Mouse (Mus musculus): Measurements from ENCODE around the gene Mpv17l2. TPM values are rescaled to one million over a fixed set of nuclear protein-coding genes. Genes with fewer than 3 reads are reported as not detected.

Gene Mpv17l2
- 10 to 100 TPM; 36.3 to 36.5 TPM for total RNA-seq (2021)
- long read RNA-seq, experiment 1, transcript Mpv17l2-201 (5 exons, 980 nt): major isoform, 46 of 60 reads
- long read RNA-seq, experiment 1, partial matches to known transcripts: 3 of 60 reads
- long read RNA-seq, experiment 1, other reads (novel, unspliced or antisense): 9 of 60 reads
- long read RNA-seq, experiment 2, transcript Mpv17l2-201 (5 exons, 980 nt): major isoform, 31 of 42 reads
- long read RNA-seq, experiment 2, partial matches to known transcripts: 1 of 42 reads
- long read RNA-seq, experiment 2, other reads (novel, unspliced or antisense): 9 of 42 reads

DNA sequence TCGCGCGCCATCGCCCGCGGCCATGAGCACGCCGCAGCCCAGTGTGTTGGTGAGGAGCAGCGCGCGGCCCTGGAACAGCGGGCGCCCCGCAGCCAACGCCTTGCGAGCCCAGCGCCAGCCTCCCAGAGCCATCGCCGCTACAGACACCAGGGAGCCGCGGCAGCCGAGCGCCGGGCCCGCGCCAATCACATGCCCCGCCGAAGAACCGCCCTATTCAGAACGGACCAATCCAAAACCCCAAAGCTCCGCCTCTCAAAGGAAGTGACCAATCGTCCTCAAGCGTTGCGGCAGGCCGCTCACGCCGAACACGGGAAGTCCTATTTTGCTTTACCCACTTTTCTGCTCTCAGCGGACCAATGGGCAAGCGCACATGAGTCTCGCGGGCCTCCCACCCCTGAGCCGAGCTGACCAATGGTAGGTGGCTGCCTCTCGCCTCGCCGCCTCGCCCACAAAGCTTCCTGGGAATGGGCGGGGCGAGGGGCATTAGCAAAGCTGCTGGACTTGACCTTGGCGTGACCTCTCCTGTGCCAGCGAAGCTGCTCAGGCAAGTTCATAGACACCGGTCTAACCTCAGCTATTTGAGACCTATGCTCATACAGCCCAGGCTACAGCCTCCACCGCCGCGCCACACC is at the start of gene Mpv17l2:
TSS of gene Mpv17l2 (minus strand) at position 172 of the 632 bp plus-strand sequence.
- intact Hi-C loops (cut with DNase I): no loop called here
- DNase-seq (ENCODE audit: low spot score in 2 of 2): peak; percentile 97 to 99

DNA sequence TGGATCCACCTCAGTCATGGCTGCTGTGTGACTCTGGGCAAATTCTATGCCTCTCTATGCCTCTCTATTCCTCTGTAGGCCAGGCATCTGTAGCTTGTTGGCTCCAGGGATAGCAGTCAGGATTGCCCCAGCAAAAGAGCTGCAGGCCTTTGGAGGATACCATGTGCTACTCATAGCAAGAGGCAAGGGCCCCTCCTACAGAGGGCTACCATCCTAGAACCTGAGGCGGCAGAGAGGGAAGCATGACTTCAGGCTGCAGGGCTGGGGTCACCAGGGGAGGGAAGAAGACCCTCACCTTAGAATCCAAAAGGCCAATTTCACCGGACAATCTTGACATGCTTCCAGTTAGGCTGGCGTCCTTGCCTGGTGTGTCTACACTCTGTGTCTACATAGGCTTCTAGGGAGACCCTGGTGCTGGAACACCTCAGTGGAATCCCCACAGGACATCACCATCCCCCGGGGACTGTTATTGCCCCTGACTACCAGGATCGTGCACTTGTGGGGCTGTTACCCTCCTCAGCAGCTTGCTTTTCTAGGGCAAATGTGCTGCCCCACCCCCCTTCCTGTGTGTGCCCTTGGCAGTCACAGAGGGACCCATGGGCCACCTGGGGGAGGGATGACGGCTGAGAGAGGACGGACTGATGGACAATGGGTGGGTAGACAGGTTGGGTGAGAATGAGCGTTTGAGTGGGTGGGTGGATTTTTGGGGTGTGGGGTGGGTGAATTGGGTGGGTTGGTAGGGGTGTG is 48.4 kb upstream of the Mpv17l2 start:
- intact Hi-C loops (cut with DNase I): no loop called here

DNA sequence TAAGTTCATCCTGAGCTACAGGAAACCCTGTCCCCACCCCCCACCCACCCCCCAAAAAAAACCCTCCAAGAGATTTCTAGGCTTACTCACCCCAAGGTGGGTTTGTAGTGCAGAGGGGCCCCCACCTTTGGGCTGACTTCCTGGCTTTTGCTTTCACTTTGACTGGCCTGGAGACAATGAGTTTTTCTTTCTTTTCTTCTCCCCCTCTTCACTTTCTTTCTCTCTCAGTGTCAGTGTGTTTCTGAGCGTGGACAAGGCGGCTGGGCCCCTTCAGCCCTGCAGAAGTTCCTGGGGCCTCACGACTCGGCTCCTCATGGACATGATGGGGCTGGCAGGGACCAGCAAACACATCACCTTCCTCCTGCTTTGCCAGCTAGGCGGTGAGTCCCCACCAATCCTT is 47.5 kb upstream of the Mpv17l2 start, which contains the start of gene Il12rb1:
TSS of gene Il12rb1 (plus strand) at position 211 of the 400 bp plus-strand sequence.
- intact Hi-C loops (cut with DNase I): no loop called here
- no peak for DNase-seq (ENCODE audit: low spot score in 2 of 2)

More for the DNA sequence above, 48.4 kb upstream of the Mpv17l2 start:
- no peak for DNase-seq (ENCODE audit: low spot score in 2 of 2)

DNA sequence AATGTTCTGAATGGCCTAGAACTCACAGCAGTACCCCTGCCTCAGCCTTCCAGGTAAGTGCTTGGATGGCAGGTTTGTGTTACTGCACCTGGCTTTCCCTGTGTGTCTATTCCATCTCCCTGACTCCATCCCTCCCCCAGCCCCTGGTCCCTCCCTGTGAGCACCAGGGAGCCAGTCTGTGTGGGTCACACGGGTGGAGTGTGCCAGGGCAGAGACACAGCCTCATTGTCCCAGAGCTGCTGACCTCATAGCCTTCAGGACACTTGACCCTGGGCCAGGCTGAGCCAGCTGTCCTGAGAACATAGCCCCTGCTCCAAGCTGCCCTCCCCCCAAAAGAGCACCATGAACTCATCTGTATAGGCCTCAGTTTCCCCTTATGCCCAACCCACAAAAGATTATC is 46.6 kb upstream of the Mpv17l2 start:
- intact Hi-C loops (cut with DNase I): no loop called here
- no peak for DNase-seq (ENCODE audit: low spot score in 2 of 2)

DNA sequence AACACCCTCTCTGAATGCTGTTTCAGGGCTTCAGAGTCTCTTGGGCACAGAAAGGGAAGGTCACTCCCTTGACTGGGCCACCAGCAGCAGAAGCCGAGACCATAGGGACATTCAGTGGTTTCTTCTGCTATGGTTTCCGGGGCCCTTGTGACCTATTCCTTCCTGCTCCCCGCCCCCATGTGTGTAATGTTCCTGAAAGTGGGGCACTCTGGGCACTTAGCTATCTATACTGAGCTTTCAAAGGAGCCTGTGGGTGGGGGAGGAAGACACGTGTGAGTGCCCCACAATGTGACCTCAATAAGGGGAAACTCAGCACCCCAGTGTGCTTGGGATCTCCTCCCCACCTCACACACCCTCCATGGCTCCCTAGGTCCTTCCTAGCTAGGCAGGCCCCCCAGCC is 45.8 kb upstream of the Mpv17l2 start:
- intact Hi-C loops (cut with DNase I): no loop called here
- DNase-seq (ENCODE audit: low spot score in 2 of 2): no peak

DNA sequence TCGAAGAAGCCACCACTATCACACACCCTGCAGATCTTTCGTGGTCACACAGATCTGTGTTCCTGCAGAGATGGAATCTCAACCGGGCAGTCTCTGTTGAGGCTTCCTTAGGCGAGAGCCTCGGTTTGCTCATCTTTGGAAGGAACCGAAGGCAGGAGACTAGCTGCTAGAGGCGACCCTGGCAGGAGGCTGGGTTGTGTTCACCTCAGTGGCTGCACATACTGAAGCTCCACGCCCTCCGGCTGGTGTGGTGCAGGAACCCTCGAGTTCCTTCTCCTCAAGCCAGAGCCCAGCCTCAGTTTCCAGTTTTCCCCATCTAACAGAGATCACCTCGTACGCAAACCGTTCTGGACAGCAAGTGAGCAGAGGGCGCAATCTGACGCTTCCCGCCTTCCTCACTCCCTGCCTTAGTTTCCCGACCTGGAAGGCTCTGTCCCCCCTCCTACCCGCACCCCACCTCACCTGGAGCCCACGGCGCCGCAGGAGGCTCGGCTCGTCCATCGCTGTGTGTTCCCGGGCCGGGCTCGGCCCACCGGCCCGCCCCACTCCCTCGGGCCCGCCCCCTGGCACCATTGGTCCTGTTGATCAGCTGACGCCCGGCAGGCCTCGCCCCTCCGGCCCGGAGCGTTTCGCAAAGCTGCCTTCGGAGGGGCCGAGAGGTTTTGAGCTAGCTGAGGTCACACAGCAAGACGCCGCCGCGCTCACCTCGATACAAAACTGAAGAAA is 43.9 kb upstream of the Mpv17l2 start, which contains the start of gene Mast3:
TSS of gene Mast3 (minus strand) at position 574 of the 726 bp plus-strand sequence.
- intact Hi-C loops (cut with DNase I): no loop called here
- DNase-seq (ENCODE audit: low spot score in 2 of 2): peak; percentile 70 to 82

DNA sequence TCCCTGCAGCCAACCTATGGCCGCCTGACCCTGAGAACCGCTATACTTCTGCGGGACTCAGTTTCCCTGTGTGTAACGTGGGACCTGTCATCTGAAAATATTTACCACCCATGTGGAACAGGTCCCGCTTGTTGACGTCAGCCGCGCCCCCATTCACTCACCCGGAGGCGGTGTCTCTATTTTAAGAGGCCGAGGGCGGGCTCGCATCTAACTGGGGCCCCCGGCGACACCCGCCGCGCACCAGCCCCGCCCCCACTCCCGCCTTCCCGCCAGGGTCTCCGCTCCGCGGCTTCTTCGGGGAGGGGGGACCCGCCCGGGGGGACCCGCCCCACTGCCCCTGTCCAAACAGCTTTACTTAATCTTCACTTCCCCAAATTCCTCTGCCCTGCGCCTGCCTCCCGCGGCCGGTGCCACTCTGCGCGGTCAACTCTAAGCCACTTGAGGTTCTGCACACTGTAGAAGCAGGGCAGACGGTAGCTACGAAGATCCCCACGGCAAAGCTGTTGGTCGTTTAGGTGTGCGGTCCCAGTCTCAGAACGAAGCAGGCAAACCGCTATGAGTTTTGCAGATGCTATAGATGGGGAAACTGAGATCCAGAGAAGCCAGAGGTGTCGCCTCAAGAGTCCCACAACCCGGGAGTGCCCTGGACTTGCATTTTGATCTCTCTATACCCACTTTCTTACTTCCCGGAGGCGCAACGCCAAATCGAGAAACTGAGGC is 43.2 kb upstream of the Mpv17l2 start:
- peak in 1 of 2 experiments; percentile 75 for DNase-seq (ENCODE audit: low spot score in 2 of 2)
- intact Hi-C loops (cut with DNase I): no loop called here

DNA sequence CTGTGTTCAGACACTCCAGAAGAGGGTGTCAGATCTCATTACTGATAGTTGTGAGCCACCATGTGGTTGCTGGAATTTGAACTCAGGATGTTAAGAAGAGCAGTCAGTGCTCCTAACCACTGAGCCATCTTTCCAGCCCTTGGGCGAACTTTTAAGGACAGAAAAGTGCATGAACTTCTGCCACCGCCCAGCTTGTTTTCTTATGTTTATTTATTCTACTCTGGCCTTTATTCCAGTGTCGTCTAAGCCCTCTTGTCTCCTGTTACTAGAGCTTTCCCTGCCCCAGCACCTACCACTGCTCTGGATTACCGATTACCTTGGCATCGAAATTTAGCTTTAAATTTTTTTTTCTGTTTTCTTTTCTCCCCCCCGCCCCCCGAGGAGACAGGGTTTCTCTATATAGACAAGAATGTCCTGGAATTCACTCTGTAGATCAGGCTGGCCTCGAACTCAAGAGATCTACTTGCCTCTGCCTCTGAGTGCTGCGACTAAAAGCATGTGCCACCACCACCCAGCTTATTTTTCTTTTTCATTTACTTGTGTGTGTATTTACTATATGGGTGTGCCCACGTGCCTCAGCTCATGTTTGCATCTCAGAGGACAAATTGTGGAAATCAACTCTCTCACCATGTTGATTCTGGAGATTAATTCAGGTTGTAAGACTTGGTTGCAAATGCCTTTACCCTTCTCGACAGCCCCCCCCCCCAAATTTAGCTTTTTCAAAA is 42.2 kb upstream of the Mpv17l2 start:
- no peak for DNase-seq (ENCODE audit: low spot score in 2 of 2)
- intact Hi-C loops (cut with DNase I): no loop called here

DNA sequence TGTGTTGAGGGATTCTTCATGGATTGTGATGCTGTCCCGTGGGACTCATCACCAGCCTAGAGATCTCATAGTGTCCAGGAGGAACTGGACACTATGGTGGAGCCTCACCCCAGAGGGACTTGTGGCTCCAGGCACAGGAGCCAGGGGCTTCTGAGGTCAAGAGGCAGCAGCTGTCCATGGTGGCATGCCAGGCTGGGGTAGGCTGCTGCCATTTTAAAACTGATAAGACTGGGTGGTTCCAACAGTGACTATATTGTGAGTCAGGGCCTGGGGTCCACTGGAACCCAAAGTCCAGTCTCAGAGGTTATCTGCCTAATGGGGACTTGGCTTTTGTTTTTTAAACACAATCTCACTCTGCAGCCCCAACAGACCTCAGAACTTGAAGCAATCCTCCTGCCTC is 41.1 kb upstream of the Mpv17l2 start:
- no peak for DNase-seq (ENCODE audit: low spot score in 2 of 2)
- intact Hi-C loops (cut with DNase I): no loop called here

DNA sequence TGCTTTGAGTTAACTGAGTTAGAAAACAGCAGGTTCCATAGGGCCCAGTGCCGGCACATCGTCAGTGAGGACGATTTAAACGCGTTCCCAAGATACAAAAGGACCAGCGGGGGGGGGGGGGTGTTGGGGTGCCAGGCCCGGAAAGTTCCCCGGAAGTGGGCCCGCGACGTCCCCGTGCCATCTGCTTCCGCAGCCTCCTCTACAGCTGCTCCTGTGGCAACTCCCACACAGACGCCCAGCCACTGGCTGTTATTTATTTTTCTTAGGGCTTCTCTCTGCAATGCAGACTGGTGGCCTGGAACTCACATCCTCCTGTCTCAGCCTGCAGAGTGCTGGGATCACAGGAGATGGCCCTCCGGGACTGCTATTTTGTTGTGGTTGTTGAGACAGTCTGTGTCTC is 40.4 kb upstream of the Mpv17l2 start:
- peak; percentile 77 to 79 for DNase-seq (ENCODE audit: low spot score in 2 of 2)
- intact Hi-C loops (cut with DNase I): no loop called here

DNA sequence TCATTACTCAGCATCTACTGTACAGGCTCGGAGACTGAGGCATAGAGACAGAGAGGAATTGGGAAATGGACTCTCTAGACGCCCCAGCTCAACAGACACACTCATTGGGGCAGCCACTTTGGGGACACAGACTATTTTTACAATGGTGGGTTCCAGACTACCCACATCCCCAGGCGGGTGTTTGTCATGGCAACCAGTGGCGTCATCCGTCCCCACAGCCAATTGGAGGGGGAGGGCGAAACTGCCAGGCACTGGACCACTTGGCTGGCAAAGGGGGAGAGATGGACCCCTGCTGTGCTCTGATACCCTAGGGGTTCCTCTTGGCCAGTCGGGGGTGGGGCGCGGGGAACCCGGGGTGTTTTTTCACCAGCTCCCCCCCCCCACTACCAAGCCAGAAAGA is 39.9 kb upstream of the Mpv17l2 start:
- DNase-seq (ENCODE audit: low spot score in 2 of 2): peak; percentile 70 to 76
- intact Hi-C loops (cut with DNase I): no loop called here

DNA sequence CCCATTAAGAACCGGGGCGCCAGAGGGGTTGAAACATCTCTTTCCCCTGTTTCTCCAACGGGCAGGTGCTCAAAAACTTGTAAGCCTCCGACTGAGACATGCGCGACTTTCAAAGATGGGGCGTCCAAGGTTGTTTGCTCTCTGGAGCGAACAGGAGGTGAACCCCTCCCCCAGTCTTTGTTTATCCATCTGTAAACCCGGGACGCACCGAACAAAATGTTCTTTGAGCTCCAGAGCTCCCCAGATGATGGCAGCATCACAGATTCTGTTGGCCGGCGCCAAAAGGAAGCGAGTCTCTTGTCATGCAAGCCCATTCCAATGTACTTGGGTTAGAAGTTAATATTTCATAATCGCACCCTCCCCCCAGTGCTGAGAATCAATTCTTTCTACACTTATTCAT is 37.5 kb upstream of the Mpv17l2 start:
- peak in 1 of 2 experiments; percentile 83 for DNase-seq (ENCODE audit: low spot score in 2 of 2)
- intact Hi-C loops (cut with DNase I): no loop called here

DNA sequence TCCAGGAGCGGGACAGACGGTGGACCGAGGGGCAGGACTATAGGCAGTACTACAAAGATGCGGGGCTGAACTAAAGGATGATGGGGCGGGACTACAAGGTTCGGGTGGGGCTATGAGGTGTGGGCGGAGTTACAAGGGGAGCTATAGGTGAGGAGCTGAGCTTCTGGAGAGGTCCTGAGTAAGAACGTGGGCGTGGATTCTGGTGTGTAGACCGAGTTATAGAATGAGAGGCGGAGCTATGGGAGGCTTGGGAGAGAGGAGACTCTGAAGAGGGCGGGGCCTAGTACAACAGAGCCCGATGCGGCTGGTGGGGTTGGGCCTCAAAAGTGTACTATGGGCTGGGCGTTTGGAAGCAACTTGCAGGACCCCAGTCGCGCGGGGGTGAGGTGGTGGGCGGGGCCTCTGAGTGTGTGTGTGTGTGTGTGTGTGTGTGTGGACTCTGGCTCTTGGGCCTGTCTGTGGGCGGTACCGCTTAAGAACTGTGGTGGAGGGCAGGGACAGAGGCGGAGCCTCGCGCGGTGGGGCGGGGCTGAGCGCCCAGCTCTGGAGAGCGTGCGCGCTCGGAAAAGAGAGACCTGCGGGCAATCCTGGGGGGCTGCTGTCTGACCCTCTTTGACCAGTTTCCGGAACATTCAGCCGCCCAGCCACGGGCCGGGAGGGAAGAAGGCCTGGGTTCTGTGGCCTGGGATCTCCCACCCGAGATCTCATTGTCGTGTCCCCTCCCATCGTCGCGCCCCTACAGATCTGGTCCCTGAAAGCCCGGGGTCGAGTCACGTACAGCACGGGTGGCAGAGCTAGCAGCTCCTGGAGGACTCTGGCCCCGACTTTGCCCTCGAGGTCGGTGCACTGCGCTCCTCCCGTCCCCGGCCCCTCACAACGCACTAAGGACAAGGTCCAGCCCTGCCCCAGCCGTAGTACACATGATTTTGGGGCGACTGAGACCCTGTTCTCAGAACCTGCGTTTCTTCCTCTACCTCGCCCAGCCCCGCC is 36.6 kb upstream of the Mpv17l2 start:
- intact Hi-C loops (cut with DNase I): no loop called here
- DNase-seq (ENCODE audit: low spot score in 2 of 2): peak; percentile 88 to 92

DNA sequence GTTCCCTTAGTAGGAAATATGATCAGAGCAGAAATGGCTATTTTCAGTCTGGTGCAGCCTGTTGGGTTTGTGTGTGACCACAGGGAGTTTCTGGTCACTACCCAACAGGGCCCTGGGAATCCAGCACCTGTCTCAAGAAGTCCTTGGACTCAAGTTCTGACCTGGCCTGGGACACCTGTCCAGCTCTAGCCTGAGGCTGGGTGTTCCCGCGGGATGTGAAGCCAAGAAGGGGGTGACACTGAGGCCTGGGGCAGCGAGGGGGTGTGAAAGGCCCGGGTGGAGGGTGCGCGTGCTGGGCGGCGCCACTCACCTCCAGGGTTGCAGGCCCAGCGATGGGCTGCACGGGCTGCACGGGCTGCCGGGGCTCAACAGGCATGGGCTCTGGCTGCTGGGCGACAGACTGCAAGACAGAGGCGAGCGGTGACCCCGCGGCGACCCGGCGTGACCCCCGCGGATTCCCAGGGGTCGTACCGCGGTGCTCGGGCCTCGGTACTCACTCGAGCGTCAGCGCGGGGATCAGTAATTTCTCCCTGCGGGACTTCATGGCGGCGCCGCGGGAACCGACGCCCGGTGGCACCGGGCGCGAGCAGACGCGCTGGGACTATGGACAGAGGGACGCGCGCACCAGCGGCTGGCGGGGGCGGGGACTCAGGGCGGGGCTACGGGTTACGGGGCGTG is 35.8 kb upstream of the Mpv17l2 start:
- intact Hi-C loops (cut with DNase I): no loop called here
- no peak for DNase-seq (ENCODE audit: low spot score in 2 of 2)

DNA sequence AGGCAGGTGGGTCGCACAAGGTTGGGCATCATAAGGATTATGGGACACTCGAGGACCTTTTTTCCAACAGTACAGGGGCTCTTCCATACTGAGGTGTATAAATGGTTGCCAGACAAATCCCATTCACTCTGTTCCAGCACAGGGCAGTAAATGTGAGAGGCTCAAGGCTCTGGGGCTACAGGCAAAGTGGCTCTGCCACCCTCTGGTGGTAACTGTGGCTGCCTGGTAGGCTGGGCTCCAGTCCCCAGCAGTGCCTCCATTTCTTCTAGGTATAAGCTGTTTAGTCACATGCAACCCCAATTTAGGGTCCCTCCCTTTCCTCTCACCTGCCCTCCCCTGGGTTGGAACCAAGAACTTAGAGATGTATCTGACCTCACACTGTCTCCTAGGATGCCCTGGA is 34.6 kb upstream of the Mpv17l2 start:
- no peak for DNase-seq (ENCODE audit: low spot score in 2 of 2)
- intact Hi-C loops (cut with DNase I): no loop called here

DNA sequence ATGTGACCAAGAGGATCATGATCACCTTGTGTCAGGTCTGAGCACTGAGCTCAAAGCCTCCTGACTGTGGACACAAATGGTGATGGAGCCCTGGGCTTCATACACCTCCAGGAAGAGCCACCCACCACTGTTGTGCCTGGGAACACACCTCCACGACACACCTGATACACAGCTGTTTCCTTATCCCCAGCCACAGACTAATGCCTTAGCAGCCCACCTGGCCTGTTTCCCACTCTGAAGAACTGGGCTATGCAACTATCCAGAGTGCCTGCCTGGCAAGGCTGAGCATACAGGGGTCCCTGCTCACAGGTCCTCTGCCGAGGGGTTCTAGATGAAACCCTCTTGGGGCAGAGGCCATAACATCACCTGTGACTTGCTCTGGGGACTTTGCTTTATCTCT is 33.5 kb upstream of the Mpv17l2 start:
- DNase-seq (ENCODE audit: low spot score in 2 of 2): no peak
- intact Hi-C loops (cut with DNase I): no loop called here

DNA sequence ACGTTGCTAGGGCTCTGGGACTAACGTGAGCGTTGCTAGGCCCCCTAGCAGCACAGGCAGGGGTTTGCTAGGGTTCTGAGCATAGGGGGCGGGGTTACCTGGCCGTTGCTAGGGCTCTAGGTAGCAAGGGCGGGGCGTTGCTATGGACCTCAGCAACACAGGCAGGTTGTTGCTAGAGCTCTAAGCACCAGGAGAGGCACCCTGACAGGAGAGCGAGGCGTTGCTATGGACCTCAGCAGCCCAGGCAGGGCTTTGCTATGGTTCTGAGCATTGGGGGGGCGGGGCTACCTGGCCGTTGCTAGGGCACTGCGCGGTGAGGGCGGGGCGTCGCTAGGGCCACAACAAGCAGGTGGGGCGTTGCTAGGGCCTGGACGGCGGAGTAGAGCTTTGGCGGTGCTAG is 32.0 kb upstream of the Mpv17l2 start:
- DNase-seq (ENCODE audit: low spot score in 2 of 2): peak in 1 of 2 experiments; percentile 88
- intact Hi-C loops (cut with DNase I): no loop called here
